Mouse (Mus musculus): ENCODE data around the gene Olfr459. TPM values are rescaled to one million over a fixed set of nuclear protein-coding genes. Genes with fewer than 3 reads are reported as not detected.

Gene Olfr459
- polyA plus RNA-seq, 1 experiment from 2014 or later, result not detected

DNA sequence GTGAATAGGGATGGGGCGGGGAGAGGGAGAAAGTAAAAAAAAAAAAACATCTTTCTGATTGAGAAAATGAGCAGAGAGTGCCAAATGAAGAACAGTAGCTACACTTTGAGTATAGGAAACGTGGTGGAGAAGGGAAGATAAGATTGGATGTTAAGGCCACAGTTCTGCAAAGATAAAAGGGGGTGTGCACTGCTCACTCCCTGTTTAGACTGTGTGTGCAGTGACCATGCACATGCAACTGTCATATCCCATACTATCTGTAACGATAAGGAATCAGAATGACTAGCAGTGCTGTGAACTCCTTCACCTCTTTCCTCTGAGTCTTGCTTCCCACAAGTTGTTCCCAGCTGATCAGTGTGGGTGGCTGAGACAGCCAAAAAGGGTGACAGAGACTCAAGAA, 17.8 kb downstream of the Olfr459 start:
- no peak overlapping the region for H3K9ac ChIP-seq (replicated peaks; ENCODE audit: low read depth, low read length)
- H3K36me3 ChIP-seq (ENCODE audit: control insufficient read depth, insufficient read depth), result no peaks in the 10 kb centered on the region
- H3K9me3 ChIP-seq (ENCODE audit: control insufficient read depth, low read length), result no peaks in the 10 kb centered on the region
- no peak overlapping the region for H3K4me3 ChIP-seq (replicated peaks; ENCODE audit: low read length)
- ATAC-seq, result no peak
- H3K27ac ChIP-seq (ENCODE audit: low read length), result no peak overlapping the region
- 76% methylated on average over 3 of the region's 3 CpGs for WGBS
- no peaks in the 10 kb centered on the region for H3K4me1 ChIP-seq (replicated peaks; ENCODE audit: control insufficient read depth, insufficient read depth, low read length)
- H3K27me3 ChIP-seq (replicated peaks; ENCODE audit: control insufficient read depth, insufficient read depth, low read length), result no peaks in the 10 kb centered on the region
- no peak overlapping the region for H3K4me2 ChIP-seq (ENCODE audit: low read length)

DNA sequence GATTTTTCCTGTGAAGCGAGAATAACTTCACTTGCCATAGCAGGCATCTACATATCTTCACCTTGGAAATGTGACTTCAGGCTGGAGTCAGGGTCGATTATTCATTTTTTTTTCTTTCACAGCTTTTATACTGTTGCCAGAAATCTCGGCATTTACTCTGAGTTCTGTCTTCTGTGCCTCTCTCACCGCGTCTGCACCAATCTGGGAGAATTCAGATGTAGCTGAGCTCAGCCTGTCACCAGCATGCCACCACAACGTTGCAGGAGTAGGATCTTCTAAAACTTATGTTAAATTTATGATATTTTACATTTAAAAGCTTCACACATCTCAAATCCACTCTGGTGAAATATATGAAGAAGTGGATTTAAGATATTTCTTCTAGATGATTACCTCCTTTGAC, 20.4 kb downstream of the Olfr459 start:
- H3K27ac ChIP-seq (ENCODE audit: low read length), result no peak overlapping the region
- no peaks in the 10 kb centered on the region for H3K27me3 ChIP-seq (replicated peaks; ENCODE audit: control insufficient read depth, insufficient read depth, low read length)
- no peaks in the 10 kb centered on the region for H3K9me3 ChIP-seq (ENCODE audit: control insufficient read depth, low read length)
- no peaks in the 10 kb centered on the region for H3K4me1 ChIP-seq (replicated peaks; ENCODE audit: control insufficient read depth, insufficient read depth, low read length)
- H3K9ac ChIP-seq (replicated peaks; ENCODE audit: low read depth, low read length), result no peak overlapping the region
- no peak overlapping the region for H3K4me2 ChIP-seq (ENCODE audit: low read length)
- no peaks in the 10 kb centered on the region for H3K36me3 ChIP-seq (ENCODE audit: control insufficient read depth, insufficient read depth)
- 75% methylated on average over 6 of the region's 6 CpGs for WGBS
- no peak overlapping the region for H3K4me3 ChIP-seq (replicated peaks; ENCODE audit: low read length)
- no peak for ATAC-seq

DNA sequence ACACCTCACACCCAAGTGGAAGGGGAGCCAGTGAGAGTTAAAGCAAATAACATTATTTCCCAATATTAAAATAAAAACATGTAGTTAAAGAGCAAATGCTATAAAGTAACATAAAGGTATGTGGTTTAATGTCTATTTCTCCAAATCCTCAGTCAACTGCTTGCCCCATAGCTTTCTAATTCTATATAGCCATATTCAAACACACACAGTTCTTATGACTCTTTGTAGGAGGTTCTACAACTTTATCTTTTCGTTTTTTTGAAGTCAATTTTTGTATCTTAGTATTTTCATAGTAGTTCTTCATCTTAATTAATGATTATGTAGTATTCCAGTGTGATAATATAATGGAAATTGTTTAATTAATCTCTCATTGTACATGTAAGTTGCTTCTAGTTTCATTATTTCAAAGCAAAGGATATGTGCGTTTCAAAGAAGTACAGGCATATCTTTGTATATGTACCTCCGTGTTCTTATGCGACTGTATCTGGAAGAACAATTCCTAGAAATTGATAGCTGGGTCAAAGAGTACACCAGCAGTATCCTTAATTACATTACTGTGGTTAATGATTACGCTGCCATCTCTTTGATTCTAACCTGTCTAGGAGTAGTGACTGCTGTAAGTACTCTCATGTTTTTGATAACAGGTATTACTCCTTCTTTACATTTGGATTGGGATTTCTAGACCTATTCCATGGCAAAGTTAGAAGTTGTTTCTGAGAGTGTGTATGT, 30.1 kb downstream of the Olfr459 start:
- no peak for ATAC-seq
- H3K27ac ChIP-seq (ENCODE audit: low read length), result no peak overlapping the region
- H3K4me2 ChIP-seq (ENCODE audit: low read length), result no peak overlapping the region
- H3K36me3 ChIP-seq (ENCODE audit: control insufficient read depth, insufficient read depth), result no peaks in the 10 kb centered on the region
- WGBS, result 77% methylated on average over 5 of the region's 5 CpGs
- no peak overlapping the region for H3K9ac ChIP-seq (replicated peaks; ENCODE audit: low read depth, low read length)
- H3K4me3 ChIP-seq (replicated peaks; ENCODE audit: low read length), result no peak overlapping the region
- H3K27me3 ChIP-seq (replicated peaks; ENCODE audit: control insufficient read depth, insufficient read depth, low read length), result no peaks in the 10 kb centered on the region
- H3K9me3 ChIP-seq (ENCODE audit: control insufficient read depth, low read length), result no peaks in the 10 kb centered on the region
- no peaks in the 10 kb centered on the region for H3K4me1 ChIP-seq (replicated peaks; ENCODE audit: control insufficient read depth, insufficient read depth, low read length)

DNA sequence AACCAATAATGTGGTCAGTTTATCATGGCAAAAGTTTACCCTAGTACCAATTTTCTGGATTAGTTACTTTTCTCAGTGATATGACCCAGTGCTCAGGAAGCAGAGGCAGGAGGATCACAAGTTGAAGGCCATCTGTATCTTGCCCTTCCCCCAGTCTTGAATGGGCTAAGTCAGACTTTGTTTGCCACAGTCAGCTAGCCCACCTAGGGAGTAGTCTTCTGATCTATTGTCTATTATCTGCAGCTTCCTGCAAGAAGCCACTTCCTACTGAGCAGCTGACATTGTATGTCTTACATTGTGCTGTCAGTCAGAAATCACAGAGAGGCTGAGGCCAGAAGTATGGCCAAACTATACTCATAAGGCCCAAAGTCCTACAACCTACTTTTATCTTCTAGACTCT, 33.9 kb downstream of the Olfr459 start:
- H3K4me3 ChIP-seq (replicated peaks; ENCODE audit: low read length), result no peak overlapping the region
- ATAC-seq, result no peak
- H3K9ac ChIP-seq (replicated peaks; ENCODE audit: low read depth, low read length), result no peak overlapping the region
- no peaks in the 10 kb centered on the region for H3K4me1 ChIP-seq (replicated peaks; ENCODE audit: control insufficient read depth, insufficient read depth, low read length)
- no peak overlapping the region for H3K27ac ChIP-seq (ENCODE audit: low read length)
- no peaks in the 10 kb centered on the region for H3K27me3 ChIP-seq (replicated peaks; ENCODE audit: control insufficient read depth, insufficient read depth, low read length)
- no peaks in the 10 kb centered on the region for H3K36me3 ChIP-seq (ENCODE audit: control insufficient read depth, insufficient read depth)
- H3K9me3 ChIP-seq (ENCODE audit: control insufficient read depth, low read length), result no peaks in the 10 kb centered on the region
- H3K4me2 ChIP-seq (ENCODE audit: low read length), result no peak overlapping the region

DNA sequence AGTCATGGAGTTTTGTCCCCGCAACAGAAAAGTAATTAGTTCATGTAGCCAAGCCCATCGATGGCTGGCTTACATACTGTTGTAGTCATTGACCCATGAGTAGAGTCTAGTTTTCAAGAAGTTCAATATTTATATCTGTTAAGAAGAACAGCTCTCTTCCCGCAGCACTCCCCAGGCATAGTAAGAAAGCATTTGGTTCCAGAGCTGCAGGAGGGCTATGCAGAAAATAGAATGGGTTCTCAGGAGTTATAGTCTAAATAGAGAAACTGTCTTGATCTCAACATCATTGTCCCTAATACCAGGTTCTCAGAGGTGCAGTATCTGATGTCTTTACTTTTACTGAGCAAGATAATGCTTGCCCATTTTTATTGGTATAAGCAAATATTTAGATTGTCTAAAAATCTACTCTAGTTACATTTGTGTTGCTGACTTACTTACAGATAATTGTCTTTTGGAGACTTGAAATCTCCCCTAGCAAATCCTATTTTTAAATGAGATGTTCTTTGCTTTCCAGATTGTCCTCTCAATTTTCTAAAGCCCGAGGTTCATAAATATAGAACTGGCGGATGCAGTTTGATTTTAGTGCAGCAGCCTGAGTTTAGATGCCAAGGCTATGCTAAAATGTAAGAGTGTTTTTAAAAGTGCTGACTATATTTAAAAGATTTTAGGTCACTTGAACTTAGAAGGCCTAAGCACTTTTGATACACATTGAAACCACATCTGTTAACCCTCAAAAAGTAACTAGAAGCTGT, 40.1 kb downstream of the Olfr459 start:
- WGBS, result 90% methylated on average over 5 of the region's 5 CpGs
- H3K27ac ChIP-seq (ENCODE audit: low read length), result no peak overlapping the region
- H3K4me2 ChIP-seq (ENCODE audit: low read length), result no peak overlapping the region
- H3K36me3 ChIP-seq (ENCODE audit: control insufficient read depth, insufficient read depth), result no peaks in the 10 kb centered on the region
- H3K4me3 ChIP-seq (replicated peaks; ENCODE audit: low read length), result no peak overlapping the region
- no peak for ATAC-seq
- H3K4me1 ChIP-seq (replicated peaks; ENCODE audit: control insufficient read depth, insufficient read depth, low read length), result no peaks in the 10 kb centered on the region
- H3K27me3 ChIP-seq (replicated peaks; ENCODE audit: control insufficient read depth, insufficient read depth, low read length), result no peaks in the 10 kb centered on the region
- no peak overlapping the region for H3K9ac ChIP-seq (replicated peaks; ENCODE audit: low read depth, low read length)
- H3K9me3 ChIP-seq (ENCODE audit: control insufficient read depth, low read length), result no peaks in the 10 kb centered on the region

DNA sequence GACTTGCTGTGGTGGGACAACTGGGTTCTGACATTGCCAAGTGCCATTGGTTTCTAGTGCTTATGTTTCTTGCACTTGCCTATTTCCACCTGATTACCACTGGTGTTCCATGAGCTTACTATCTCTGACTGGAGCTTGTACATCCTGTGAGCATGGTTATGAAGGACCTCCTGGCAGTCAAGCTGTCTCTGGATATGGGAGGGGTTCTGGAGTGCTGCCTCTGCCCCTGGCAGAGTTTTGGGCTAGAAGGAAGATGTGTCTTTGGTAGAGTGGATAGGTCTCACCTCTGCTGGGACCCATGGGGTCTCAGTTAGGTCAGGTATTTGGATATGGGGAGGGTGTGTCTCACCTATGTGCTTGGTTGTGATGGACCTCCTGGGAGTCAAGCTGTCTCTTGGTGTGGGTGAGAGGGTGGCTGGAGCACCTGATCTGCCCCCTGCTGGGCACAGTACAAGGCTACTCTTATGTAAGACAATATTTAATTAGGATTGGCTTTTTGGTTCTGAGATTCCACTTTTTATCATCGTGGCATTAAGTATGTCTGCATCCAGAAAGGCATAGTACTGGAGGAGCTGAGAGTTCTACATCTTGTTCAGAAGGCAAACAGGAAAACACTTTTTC, 46.9 kb downstream of the Olfr459 start:
- Histone ChIP-seq H3K4me2 (ENCODE audit: low read length) (no peak overlapping the region), H3K4me1 (replicated peaks; ENCODE audit: control insufficient read depth, insufficient read depth, low read length) (no peaks in the 10 kb centered on the region), H3K36me3 (ENCODE audit: control insufficient read depth, insufficient read depth) (no peaks in the 10 kb centered on the region), H3K4me3 (replicated peaks; ENCODE audit: low read length) (no peak overlapping the region), H3K27ac (ENCODE audit: low read length) (no peak overlapping the region), H3K9ac (replicated peaks; ENCODE audit: low read depth, low read length) (no peak overlapping the region), H3K27me3 (replicated peaks; ENCODE audit: control insufficient read depth, insufficient read depth, low read length) (no peaks in the 10 kb centered on the region), H3K9me3 (ENCODE audit: control insufficient read depth, low read length) (no peaks in the 10 kb centered on the region)
- ATAC-seq, result no peak
- 91% methylated on average over 1 of the region's 1 CpGs for WGBS

DNA sequence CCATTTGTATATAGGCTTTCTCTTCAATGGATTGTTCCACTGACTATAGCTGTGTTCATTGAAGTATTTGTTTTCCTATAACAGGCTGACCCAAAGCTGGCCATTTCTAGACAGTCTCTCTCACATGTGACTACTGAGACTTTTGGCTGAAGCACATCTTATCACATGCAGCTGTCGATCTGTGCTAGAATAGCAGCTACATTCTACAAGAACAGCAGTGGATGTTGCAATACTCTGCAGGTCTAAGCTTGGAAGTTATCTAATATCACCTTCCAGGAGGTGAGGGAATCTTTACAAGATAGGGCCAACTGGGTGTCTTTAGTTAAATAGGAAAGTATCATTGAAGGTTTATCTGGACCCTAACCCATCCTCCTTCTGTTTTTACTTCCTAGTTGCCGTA, 53.5 kb downstream of the Olfr459 start:
- Histone ChIP-seq H3K27ac (ENCODE audit: low read length) (no peak overlapping the region), H3K4me3 (replicated peaks; ENCODE audit: low read length) (no peak overlapping the region), H3K4me2 (ENCODE audit: low read length) (no peak overlapping the region), H3K36me3 (ENCODE audit: control insufficient read depth, insufficient read depth) (no peaks in the 10 kb centered on the region), H3K4me1 (replicated peaks; ENCODE audit: control insufficient read depth, insufficient read depth, low read length) (no peaks in the 10 kb centered on the region), H3K9ac (replicated peaks; ENCODE audit: low read depth, low read length) (no peak overlapping the region), H3K27me3 (replicated peaks; ENCODE audit: control insufficient read depth, insufficient read depth, low read length) (no peaks in the 10 kb centered on the region), H3K9me3 (ENCODE audit: control insufficient read depth, low read length) (no peaks in the 10 kb centered on the region)
- 93% methylated on average over 2 of the region's 2 CpGs for WGBS
- ATAC-seq, result no peak

Other genes with a start within 250 kb of the Olfr459 start
- gene Ephb6, start 169.7 kb downstream of the Olfr459 start, polyA plus RNA-seq (2015; fragmentation: Nextera tagmentation; extraction: Ambion mirVana), result 37.7 and 39.4 TPM in 2 replicates
- 0.60 and 0.65 TPM in 2 replicates for gene Trpv6, start 138.8 kb downstream of the Olfr459 start, polyA plus RNA-seq (2015; fragmentation: Nextera tagmentation; extraction: Ambion mirVana)
- gene Trpv5, start 94.4 kb downstream of the Olfr459 start, polyA plus RNA-seq (2015; fragmentation: Nextera tagmentation; extraction: Ambion mirVana), result not detected in 2 replicates
- gene Llcfc1, start 90.7 kb downstream of the Olfr459 start, polyA plus RNA-seq (2015; fragmentation: Nextera tagmentation; extraction: Ambion mirVana), result not detected in 2 replicates
- 0.29 and 0.48 TPM in 2 replicates for gene Kel, start 70.8 kb downstream of the Olfr459 start, polyA plus RNA-seq (2015; fragmentation: Nextera tagmentation; extraction: Ambion mirVana)
- gene Pip, start 72.4 kb upstream of the Olfr459 start, polyA plus RNA-seq (2015; fragmentation: Nextera tagmentation; extraction: Ambion mirVana), result not detected in 2 replicates
- gene Sval2, start 77.8 kb upstream of the Olfr459 start, polyA plus RNA-seq (2015; fragmentation: Nextera tagmentation; extraction: Ambion mirVana), result not detected in 2 replicates
- gene Sval1, start 176.5 kb upstream of the Olfr459 start, polyA plus RNA-seq (2015; fragmentation: Nextera tagmentation; extraction: Ambion mirVana), result not detected in 2 replicates
- not detected in 2 replicates for gene Sval3, start 193.0 kb upstream of the Olfr459 start, polyA plus RNA-seq (2015; fragmentation: Nextera tagmentation; extraction: Ambion mirVana)